Mouse (Mus musculus) embryonic facial prominence, embryonic 11.5 days (tissue): ENCODE results near the gene Zdhhc14. TPM values are rescaled to one million over a fixed set of nuclear protein-coding genes. Genes with fewer than 3 reads are reported as not detected.

Source experiments
- ATAC-seq: fragments of 200-750 bp; cut with Nextera tagmentation; replicated peaks from 2 replicates; pipeline ENCODE4 v1.8.0; 2017; ENCODE audit warnings: low read depth; ENCODE audit not compliant: insufficient number of reproducible peaks, low FRiP score, low TSS enrichment
- DNase-seq: peaks from one replicate; pipeline ENCODE4 v3.0.0-alpha.2; 2015; ENCODE audit warnings: low spot score
- H3K27ac ChIP-seq: fragments of 300-500 bp; sonication (generic); replicated peaks from 2 replicates; pipeline ENCODE4 v1.5.1; 2014; ENCODE audit warnings: mild to moderate bottlenecking, low read depth, low read length, control low read depth
- H3K27me3 ChIP-seq: fragments of 300-500 bp; sonication (generic); 2 replicates; pipeline ENCODE4 v1.6.1; 2014; ENCODE audit warnings: mild to moderate bottlenecking, low read length, moderate library complexity, mixed read lengths; ENCODE audit not compliant: control insufficient read depth, insufficient read depth
- H3K36me3 ChIP-seq: fragments of 300-500 bp; sonication (generic); replicated peaks from 2 replicates; pipeline ENCODE4 v1.6.1; 2014; ENCODE audit warnings: low read depth, mild to moderate bottlenecking, low read length, moderate library complexity, mixed read lengths; ENCODE audit not compliant: control insufficient read depth, insufficient read depth
- H3K4me1 ChIP-seq: fragments of 300-500 bp; sonication (generic); 2 replicates; pipeline ENCODE4 v1.6.1; 2014; ENCODE audit warnings: low read length, mixed read lengths; ENCODE audit not compliant: control insufficient read depth, insufficient read depth
- H3K4me2 ChIP-seq: fragments of 300-500 bp; sonication (generic); 2 replicates; pipeline ENCODE4 v1.6.1; 2014; ENCODE audit warnings: low read depth, mild to moderate bottlenecking, control low read depth, low read length, moderate library complexity
- H3K4me3 ChIP-seq: fragments of 300-500 bp; sonication (generic); 2 replicates; pipeline ENCODE4 v1.5.1; 2014; ENCODE audit warnings: low read depth, low read length, control low read depth
- H3K9ac ChIP-seq: fragments of 300-500 bp; sonication (generic); replicated peaks from 2 replicates; pipeline ENCODE4 v1.6.1; 2014; ENCODE audit warnings: mild to moderate bottlenecking, control low read depth, low read length
- H3K9me3 ChIP-seq: fragments of 300-500 bp; sonication (generic); replicated peaks from 2 replicates; pipeline ENCODE4 v1.6.1; 2016; ENCODE audit warnings: mild to moderate bottlenecking, low read length, inconsistent platforms, mixed read lengths; ENCODE audit not compliant: control insufficient read depth
- WGBS: fragments of 180-500 bp; shearing (Covaris S2); extraction: QIAGEN DNeasy Blood & Tissue Kit; methylation state at CpG from one replicate; pipeline ENCODE4 v1.1.7; 2014; 5-methylcytosine and 5-hydroxymethylcytosine counted together
- polyA plus RNA-seq: library from polyadenylated mRNA; unstranded; fragments of >200 nt; fragmentation: Nextera tagmentation; extraction: Ambion mirVana; gene quantifications from 2 replicates; pipeline ENCODE4 v1.2.1, GENCODE M21; 2014

Gene Zdhhc14
- polyA plus RNA-seq, 1 experiment from 2014 or later: 2.0 TPM

- ATAC-seq (no peak), DNase-seq (no peak)
- Histone ChIP-seq H3K36me3 (no peaks in the 10 kb centered on the region), H3K27ac (no peak overlapping the region), H3K9ac (no peak overlapping the region), H3K4me1 (no peaks in the 10 kb centered on the region), H3K4me2 (no peak overlapping the region), H3K27me3 (no peaks in the 10 kb centered on the region), H3K9me3 (no peaks in the 10 kb centered on the region), H3K4me3 (no peak overlapping the region)
- 89% methylated on average over 3 of the region's 3 CpGs for WGBS
Measured at GRCm38 (mm10) chr17:5582232-5582631, 89.9 kb downstream of the Zdhhc14 start.

GRCm38 (mm10) chr17:5582937-5583336, 90.6 kb downstream of the Zdhhc14 start:
- no peak overlapping the region for H3K27ac ChIP-seq
- H3K4me1 ChIP-seq: no peaks in the 10 kb centered on the region
- H3K36me3 ChIP-seq: no peaks in the 10 kb centered on the region
- no peak for DNase-seq
- no peak overlapping the region for H3K4me3 ChIP-seq
- WGBS: 93% methylated on average over 5 of the region's 5 CpGs
- H3K4me2 ChIP-seq: no peak overlapping the region
- no peak overlapping the region for H3K9ac ChIP-seq
- no peaks in the 10 kb centered on the region for H3K27me3 ChIP-seq
- H3K9me3 ChIP-seq: no peaks in the 10 kb centered on the region
- no peak for ATAC-seq

- Histone ChIP-seq H3K27ac (no peak overlapping the region), H3K4me2 (no peak overlapping the region), H3K4me1 (no peaks in the 10 kb centered on the region), H3K9ac (no peak overlapping the region), H3K4me3 (no peak overlapping the region), H3K36me3 (no peaks in the 10 kb centered on the region), H3K9me3 (no peaks in the 10 kb centered on the region), H3K27me3 (no peaks in the 10 kb centered on the region)
- DNase-seq: no peak
- no peak for ATAC-seq
- 63% methylated on average over 12 of the region's 12 CpGs for WGBS
Measured at GRCm38 (mm10) chr17:5583472-5584145, 91.3 kb downstream of the Zdhhc14 start.

- H3K4me1 ChIP-seq: no peaks in the 10 kb centered on the region
- no peak overlapping the region for H3K4me2 ChIP-seq
- DNase-seq: no peak
- no peaks in the 10 kb centered on the region for H3K27me3 ChIP-seq
- no peak overlapping the region for H3K4me3 ChIP-seq
- no peak overlapping the region for H3K27ac ChIP-seq
- no peak overlapping the region for H3K9ac ChIP-seq
- ATAC-seq: no peak
- H3K36me3 ChIP-seq: no peaks in the 10 kb centered on the region
- 61% methylated on average over 6 of the region's 6 CpGs for WGBS
- H3K9me3 ChIP-seq: no peaks in the 10 kb centered on the region
Measured at GRCm38 (mm10) chr17:5591604-5592209, 99.3 kb downstream of the Zdhhc14 start.

GRCm38 (mm10) chr17:5593071-5593470, 100.7 kb downstream of the Zdhhc14 start:
- H3K4me2 ChIP-seq: no peak overlapping the region
- H3K4me1 ChIP-seq: no peaks in the 10 kb centered on the region
- no peak for ATAC-seq
- no peak overlapping the region for H3K9ac ChIP-seq
- no peaks in the 10 kb centered on the region for H3K27me3 ChIP-seq
- no peaks in the 10 kb centered on the region for H3K36me3 ChIP-seq
- 86% methylated on average over 2 of the region's 2 CpGs for WGBS
- H3K27ac ChIP-seq: no peak overlapping the region
- no peak for DNase-seq
- H3K9me3 ChIP-seq: no peaks in the 10 kb centered on the region
- H3K4me3 ChIP-seq: no peak overlapping the region

GRCm38 (mm10) chr17:5595068-5595467, 102.7 kb downstream of the Zdhhc14 start:
- Histone ChIP-seq H3K27me3 (no peaks in the 10 kb centered on the region), H3K4me2 (no peak overlapping the region), H3K4me3 (no peak overlapping the region), H3K27ac (no peak overlapping the region), H3K4me1 (no peaks in the 10 kb centered on the region), H3K9me3 (no peaks in the 10 kb centered on the region), H3K9ac (no peak overlapping the region), H3K36me3 (no peaks in the 10 kb centered on the region)
- 57% methylated on average over 5 of the region's 5 CpGs for WGBS
- DNase-seq (no peak), ATAC-seq (no peak)

- Histone ChIP-seq H3K4me2 (no peak overlapping the region), H3K9me3 (no peaks in the 10 kb centered on the region), H3K36me3 (no peaks in the 10 kb centered on the region), H3K27ac (no peak overlapping the region), H3K4me3 (no peak overlapping the region), H3K4me1 (no peaks in the 10 kb centered on the region), H3K27me3 (no peaks in the 10 kb centered on the region), H3K9ac (no peak overlapping the region)
- DNase-seq (no peak), ATAC-seq (no peak)
- 37% methylated on average over 3 of the region's 3 CpGs for WGBS
Measured at GRCm38 (mm10) chr17:5596490-5596889, 104.1 kb downstream of the Zdhhc14 start.

GRCm38 (mm10) chr17:5598999-5599398, 106.6 kb downstream of the Zdhhc14 start:
- Histone ChIP-seq H3K4me1 (no peaks in the 10 kb centered on the region), H3K27ac (no peak overlapping the region), H3K9me3 (no peaks in the 10 kb centered on the region), H3K4me2 (no peak overlapping the region), H3K9ac (no peak overlapping the region), H3K4me3 (no peak overlapping the region), H3K36me3 (no peaks in the 10 kb centered on the region), H3K27me3 (no peaks in the 10 kb centered on the region)
- 74% methylated on average over 4 of the region's 4 CpGs for WGBS
- DNase-seq (no peak), ATAC-seq (no peak)
